Mouse (Mus musculus): ENCODE measurements around the gene Slc16a7.

Gene Slc16a7

DNA sequence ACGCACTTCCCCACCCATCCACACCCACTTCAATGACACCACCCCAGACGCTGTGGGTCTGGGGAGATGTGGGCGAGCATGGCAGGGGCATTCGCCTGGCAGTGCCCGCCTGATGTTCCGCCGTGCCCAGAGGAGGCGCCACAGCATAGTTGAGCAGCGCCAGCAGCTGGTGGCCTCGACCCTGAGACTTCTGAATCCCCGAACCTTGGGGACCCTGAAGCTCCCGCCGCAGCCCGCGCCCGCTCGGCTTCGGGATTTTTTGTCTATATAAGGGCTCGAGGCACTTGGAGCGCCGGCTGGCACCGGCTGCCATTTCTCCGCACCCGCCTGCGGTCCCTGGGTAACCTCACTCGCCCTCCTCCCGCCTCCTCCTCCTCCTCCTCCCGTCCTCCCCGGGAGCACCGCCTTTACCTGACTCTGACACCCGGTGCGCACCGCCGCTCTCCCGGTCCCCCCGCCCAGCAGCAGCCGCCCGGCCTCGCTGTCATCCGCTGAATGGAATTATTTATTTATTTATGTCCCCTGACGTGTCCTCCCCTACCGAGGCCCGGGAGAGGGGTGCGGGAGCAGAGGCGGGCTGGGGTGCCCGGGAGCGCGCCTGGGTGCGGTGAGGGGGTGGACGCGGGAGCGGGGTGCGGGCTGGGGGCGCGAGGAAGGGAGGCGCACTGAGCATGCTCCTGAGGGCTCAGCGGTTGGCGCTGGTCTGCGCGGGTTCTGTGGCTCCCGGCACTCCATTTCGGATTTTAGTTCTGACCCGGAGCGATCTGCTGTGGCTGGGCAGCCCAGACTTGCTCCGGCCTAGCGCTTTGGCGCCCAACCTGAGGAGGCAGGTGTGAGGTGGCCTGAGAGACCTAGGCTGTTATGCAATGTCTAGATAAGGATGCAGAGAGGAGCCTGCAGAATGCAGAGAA lies at the start of gene Slc16a7:
Gene Slc16a7 (minus strand): TSS at position 590 of the 911 bp plus-strand sequence.
- DNase-seq (ENCODE audit: low spot score in 2 of 2): peak; percentile 83 to 85

DNA sequence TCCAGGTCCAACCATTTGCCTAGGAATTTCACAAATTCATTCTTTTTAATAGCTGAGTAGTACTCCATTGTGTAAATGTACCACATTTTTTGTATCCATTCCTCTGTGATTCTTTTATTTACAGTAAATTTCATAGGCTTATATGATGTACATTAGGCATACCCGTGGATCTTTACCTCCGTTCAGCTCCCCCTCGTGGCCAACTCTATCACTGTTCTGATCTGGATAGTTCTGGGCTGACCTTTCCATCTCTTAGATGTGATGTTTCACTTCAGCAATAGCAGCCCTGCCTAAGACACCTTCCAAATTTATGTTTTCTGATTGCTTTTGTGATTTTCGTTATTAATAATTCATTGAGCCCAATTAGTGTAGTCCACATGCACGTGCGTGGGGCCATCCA lies 29.5 kb upstream of the Slc16a7 start:
- no peak for DNase-seq (ENCODE audit: low spot score in 2 of 2)

DNA sequence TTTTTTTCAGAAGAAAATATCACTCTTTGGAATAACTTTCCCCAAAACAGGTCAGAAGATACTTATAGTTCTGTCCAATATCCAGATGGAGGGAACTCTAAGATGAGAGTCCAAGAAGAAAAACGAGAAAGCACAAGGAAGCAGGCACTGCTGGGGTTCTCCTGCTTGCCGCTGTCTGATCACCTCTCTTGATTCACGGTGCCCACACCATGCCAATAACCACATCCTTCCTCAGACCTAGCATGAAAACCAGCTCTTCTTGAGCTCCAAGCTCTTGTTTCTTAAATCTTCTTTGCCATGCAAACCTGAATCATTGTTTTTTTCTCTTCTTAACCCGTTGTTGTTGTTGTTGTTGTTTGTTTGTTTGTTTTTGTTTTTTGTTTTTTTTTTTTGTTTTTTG lies 10.5 kb upstream of the Slc16a7 start:
- no peak for DNase-seq (ENCODE audit: low spot score in 2 of 2)

DNA sequence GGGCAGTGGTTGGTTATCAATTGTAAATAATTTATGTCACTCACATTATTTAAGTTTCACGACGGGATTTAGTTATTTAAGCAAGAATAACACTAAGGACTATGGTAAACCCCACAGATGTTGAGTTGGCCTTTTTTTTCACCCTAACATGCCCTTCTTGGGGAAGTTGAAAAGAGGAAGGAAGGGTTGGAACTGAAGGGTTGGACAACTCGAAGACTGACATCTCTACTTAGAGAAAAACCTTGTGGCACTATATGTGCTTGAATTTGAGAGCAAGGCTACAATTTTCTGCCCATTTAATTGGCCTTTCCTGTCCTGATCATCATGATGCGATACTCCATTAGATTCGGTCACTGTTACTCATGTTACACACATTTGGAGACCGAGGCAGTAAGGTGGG lies 746 bp upstream of the Slc16a7 start:
- DNase-seq (ENCODE audit: low spot score in 2 of 2): no peak

DNA sequence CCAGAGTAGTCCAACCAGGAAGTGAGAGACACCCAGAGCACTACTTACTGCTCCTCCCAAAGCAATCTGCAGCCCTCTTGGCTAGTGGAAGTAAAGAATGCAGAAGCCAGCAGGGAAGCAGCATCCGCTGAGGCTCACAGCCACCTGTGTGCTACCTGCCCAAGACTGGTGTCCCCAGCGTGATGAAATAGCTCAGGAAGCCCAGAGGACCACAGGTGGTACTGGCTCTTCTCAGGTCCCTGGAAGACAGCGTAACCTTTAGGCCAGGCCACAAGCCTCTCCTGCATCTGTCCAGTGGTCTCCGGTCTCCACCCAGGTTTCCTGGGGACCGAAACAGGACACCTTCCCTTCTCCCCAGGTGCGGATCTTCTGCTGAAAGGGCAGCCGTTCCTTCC lies 787 bp downstream of the Slc16a7 start:
- peak; percentile 39 to 63 for DNase-seq (ENCODE audit: low spot score in 2 of 2)

DNA sequence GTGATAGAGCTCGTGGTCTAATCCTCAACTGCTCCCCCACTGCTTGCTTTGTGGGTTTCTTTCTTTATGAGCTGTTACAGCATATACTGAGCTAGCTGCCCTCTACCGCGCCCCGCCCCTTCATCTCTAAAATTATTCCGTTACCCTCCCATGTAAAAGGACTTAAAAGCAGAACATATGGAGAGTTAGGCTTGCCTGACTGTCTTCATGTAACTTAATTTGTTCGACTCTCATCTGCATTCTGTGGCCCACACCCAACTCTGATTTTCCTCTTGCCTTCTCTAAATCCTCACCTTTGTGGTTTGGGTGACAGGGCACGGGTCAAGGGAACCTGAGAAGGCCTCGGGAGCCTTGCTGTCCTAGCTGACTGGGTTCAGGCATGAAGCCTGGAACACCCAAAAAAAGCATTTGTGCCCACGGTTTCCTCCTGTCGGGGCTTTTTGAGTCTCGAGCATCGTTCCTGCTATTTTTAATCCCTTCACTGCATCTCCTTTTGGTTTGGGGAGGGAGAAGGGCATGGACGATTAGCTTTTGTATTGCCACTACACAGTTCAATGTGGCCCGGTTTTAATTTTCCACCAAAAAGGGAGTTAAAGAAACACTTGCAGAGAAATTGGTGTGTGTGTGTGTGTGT lies 1.4 kb downstream of the Slc16a7 start:
- peak; percentile 59 to 67 for DNase-seq (ENCODE audit: low spot score in 2 of 2)

DNA sequence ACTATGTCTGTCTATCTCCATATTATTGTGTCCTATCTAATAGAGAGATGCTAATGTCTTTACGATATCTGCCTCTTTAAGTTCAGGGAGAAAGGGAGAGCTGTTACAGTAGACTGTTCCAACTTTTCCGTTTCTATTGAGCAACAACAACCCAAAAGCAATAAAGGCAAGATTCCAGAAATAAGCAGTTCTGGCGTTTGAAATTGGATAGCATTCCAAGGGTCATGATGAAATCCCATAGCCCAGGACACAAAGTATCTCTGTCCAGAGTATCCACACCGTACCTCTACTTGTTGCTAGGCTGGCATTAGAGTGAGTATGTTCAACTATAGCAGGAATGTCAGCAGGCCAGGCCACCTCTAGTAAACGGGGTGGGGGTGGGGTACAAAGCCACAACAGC lies 13.7 kb downstream of the Slc16a7 start:
- no peak for DNase-seq (ENCODE audit: low spot score in 2 of 2)

DNA sequence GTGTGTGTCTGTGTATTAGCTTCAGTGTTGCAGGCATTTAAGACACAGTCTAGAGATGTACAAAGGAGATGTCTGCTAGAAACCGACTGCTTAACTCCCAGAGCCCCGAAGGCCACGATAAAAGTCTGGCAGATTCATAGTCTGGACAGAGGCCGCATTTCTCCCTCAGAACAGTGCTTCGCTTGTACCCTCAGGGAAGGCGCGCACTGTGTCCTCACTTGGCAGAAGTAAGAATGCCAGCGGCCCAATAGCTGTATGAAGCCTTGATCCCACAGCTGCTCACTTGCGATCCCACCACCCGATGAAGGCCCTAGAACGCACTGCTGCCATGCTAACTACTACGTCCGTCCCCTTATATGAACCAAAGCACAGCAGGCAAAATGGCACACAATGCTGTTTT lies 16.6 kb downstream of the Slc16a7 start:
- DNase-seq (ENCODE audit: low spot score in 2 of 2): no peak

DNA sequence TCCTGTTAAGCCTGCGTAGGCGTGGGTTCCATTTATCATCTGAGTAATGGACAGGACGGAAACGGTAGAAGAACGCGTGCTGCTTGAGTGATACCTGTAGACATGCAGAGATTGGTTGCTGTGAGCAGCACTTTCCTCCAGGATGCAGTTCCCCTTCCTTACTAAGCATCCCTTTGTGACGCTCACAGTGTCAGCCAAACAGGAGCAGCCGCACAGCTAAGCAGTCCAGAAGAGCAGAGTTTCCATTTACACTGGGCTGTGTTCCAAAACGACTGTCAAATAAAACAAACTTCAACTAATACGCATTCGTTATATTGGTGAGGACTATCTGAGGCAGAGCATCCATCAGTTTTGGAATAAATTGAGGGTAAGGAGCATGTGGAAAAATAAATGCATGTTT lies 17.8 kb downstream of the Slc16a7 start:
- no peak for DNase-seq (ENCODE audit: low spot score in 2 of 2)

DNA sequence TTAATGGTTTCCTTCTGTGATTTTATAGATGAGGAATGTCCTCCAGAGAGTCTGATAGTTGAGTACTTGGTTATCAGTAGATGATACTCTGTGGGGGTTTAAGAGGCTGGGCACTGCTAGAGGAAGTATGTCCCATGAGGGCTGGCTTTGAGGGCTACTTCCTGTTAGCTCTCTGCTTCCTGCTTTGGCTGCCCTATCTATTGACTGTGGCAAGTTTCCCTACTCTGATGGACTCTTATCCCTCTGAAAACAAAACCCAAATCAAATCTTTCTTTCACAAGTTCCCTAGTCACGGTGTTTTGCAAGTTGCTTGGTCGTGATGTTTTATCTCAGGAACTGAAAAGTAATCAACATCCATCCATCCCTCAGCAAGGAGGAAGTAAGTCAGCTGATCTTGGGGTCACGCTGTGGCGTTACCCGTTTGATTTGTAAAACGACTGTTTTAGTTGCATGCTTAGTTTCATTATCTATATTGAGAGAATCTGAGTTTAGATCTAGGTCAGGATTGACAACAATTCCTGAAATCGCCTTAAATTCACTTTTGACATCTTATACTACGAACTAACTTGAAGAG lies 19.1 kb downstream of the Slc16a7 start:
- no peak for DNase-seq (ENCODE audit: low spot score in 2 of 2)

DNA sequence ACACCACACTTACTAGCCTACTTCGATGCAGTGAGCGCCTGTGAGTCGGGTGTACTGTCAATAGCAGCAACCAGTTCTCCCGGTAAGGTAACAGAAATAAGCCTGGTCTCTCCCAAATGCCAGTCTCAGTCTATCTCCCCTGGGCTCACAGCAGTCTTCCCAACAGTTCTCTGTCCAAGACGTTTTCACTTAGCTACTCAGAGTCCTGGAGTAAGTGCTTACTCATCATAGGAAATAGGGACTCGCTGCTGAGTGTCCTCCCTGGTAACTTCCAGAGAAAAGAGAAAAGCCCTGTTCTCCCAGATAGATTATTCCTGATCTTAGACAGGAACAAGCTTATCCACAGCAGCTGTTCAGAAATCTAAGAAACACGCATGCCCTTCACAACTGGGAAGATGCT lies 30.8 kb downstream of the Slc16a7 start:
- DNase-seq (ENCODE audit: low spot score in 2 of 2): no peak

DNA sequence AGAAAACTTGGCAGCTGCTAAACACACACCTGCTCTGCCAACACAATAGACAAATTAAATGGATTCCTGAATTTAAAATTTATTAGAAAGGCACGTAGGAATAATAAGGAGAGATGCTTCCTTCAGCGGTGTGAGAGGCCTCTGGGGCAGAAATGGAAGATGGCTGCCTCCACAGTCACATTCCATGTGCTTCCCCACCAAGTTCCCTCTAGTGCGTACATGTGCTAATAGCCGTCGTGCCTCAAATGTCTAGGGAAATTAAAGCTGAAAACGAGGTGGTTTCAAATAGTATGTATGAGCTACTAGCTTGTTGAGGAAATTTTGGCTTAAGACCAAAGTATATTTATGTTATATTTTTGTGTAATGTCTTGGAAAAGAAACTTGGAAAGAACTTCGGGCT lies 36.5 kb downstream of the Slc16a7 start:
- no peak for DNase-seq (ENCODE audit: low spot score in 2 of 2)

DNA sequence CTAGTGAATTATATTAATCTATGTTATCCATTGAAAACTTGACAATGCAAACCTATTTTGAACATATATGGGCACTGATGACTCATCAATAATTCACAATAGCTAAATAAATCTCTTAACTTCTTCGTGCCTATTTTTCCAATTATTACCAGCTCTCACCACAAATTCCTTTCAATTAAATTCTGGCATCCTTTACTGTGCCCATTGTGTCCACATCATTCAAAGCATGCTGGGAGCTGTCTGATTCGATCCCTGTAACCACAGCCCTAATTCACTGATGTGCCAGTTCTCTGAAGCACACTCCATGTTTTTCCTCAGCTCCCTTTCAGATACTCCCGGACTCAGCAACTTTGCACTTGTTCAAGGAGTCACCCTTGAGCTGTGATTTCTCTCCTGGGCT lies 41.1 kb downstream of the Slc16a7 start:
- DNase-seq (ENCODE audit: low spot score in 2 of 2): no peak

DNA sequence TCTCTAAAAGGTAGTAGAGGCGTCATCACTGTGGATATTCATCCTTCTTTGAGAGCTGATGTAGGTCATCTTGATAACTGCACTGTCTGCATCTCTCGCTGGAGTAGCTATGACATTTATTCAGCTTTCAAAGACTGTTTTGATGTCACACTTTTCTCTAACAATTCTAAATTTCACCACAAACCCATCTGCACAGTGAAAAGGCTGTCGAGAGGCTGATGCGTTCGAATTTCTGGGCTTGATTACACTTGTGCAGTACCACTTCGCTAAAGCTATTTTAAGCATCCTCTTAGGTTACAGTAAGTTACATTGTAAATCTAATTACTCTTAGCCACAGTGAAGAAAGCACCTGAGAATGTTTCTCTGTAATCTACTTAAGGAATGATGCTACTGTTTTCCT lies 42.1 kb downstream of the Slc16a7 start:
- no peak for DNase-seq (ENCODE audit: low spot score in 2 of 2)

DNA sequence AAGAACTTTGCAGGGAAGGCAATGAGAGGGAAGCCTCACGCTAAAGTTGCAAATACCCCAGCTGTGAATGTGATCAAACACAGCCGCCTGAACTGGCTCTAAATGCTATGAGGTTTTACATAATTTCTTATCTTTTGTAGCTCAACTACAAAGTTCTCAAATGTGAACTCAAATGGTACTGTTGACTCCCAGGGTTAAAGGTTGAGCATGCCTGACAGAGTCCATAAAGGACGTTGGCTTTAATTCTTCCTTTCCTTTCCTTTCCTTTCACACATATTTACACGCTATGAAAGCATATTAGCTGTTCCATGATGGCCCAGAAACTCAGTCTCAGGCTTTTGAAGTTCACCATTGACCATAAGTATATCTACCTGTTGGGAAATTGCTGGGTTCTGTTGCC lies 42.9 kb downstream of the Slc16a7 start:
- no peak for DNase-seq (ENCODE audit: low spot score in 2 of 2)

DNA sequence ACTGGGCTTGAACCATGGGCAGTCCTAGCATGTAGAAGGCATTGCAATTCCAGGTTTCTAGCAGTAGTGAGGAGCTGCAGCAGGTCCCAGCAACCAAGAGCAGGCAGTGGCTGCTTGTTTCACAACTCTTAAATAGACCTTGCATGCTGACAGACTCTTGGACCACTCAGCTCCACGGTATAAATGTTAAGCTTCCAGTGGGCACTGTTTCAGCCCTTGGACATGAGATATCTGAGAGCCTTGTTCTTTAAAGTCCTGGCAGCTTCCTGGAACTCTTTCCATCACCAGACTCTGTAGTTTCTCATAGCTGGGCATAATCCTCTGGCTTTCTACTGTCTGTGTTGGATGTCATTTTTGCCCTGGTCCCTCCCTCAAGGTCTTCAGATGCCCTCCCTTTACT lies 43.7 kb downstream of the Slc16a7 start:
- no peak for DNase-seq (ENCODE audit: low spot score in 2 of 2)

DNA sequence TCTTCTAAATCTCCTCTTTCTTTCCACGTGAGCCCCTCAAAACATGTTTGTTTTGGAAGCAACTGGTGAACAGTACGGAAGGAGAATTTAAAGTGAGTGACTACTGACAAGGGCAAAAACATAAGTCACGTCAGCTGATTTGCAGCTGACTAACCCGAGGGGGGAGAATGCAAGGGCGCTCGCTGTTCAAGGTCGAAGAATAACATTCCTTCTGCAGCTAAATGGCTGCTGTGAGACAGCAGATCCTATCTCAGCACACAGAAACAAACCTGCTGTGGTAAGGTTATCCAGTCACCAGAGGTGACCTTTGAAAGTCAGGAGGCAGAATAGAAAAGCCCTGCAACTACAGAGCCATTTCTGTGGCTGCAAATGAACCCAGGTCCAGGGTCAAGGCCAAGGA lies 47.1 kb downstream of the Slc16a7 start:
- no peak for DNase-seq (ENCODE audit: low spot score in 2 of 2)

DNA sequence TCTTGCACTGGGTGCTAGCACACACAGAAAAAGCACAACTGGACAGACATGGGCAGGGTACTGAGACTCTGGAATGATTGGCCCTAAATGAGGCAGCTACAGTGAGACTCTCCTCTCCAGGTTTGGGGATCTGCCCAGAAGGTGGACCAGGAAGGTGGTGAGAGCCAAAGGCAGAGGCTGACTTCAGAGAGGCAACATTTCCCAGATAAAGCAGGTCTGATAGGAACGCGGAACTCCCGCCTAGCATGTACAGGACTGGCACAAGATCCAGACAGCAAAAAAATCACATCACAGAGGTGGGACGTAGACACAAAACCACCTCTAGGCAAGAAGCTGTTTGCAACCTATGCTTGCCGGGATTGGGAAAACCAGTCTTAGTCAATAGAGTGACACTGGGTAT lies 55.5 kb downstream of the Slc16a7 start:
- DNase-seq (ENCODE audit: low spot score in 2 of 2): no peak

DNA sequence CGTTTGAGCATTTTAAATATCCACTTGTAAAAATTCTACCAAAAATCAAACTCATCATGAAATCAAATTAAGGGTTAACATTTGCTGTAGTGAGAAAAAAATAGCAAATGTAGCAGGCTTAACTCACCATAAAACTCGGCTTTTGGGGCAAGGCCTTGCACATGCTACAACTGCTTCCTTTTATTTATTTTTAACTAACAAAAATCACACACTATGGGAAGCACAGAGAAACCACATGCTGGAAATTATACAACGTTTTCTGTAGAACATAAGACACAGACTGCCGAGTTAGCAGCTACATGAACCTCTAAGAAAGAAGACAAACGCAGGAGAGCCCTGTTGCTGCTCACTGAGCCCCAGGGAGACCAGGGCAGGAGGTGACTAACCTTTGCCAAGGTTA lies 57.9 kb downstream of the Slc16a7 start:
- DNase-seq (ENCODE audit: low spot score in 2 of 2): no peak

DNA sequence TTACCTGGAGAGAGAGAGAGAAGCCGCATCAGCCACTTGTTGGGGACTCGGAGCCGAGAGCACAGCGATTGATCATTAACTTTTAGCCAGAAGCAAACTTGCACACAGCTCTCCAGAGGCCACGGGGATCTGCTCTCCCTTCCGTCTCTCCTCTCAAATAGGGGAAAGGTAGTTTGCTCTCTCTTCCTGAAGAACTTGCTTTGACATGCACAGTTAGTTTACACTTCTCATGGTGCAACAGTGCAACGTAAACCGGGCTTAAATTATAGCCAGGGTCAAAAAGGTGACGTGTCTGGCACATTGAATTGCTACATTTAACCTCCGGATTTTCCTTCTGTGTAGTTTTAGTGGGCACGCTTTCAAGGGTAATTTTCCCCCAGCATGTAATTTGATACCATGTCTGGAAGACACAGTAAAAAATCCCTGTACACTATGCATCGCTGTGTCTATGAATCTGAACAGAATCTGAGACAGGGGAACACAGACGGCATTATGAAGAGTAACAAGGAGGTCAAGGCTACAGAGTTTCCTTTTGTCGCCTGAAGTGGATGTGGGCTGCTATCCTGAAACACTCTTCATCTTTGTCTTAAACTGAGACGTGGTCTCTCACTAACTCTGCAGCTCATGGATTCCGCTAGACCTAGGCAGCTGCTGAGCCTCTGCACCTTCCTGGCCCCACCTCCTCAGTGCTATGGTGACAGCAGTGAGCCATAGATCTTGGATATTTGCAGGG lies 60.8 kb downstream of the Slc16a7 start:
- no peak for DNase-seq (ENCODE audit: low spot score in 2 of 2)

DNA sequence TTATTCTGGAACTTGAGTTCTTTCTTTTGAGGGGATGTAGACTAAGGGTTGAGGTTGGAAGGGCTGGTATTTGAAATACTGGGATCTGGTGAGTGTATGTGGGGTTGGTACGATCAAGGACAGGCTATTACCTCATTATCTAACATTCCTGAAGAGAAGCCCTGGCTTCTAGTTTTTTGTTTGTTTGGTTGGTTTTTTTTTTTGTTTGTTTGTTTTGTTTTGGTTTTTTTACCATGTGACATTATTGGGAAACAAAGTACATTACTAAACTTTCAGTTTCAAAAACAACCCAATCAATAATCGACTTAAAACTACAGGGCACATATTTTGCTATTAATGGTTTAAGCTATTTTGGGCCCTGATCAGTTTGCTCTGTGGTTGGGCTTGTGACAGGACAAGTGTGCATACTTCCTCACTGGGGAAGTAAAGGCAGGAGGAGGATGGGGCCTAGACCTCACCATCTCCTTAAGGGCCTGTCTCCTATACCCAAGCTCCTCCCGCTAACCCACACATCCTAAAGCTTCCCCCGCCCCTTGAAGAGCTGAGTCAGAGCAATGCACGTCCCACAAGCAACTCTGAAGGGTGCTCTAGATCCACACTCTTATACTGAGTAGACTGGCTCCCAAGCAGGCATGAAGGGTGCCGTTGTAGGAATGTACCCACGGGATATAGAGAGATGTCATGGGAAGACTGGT lies 64.2 kb downstream of the Slc16a7 start:
- no peak for DNase-seq (ENCODE audit: low spot score in 2 of 2)
